Mouse (Mus musculus): ENCODE measurements around the gene Cask. TPM values are rescaled to one million over a fixed set of nuclear protein-coding genes. Genes with fewer than 3 reads are reported as not detected.

The Cask gene
- total and polyA plus RNA-seq, 3 experiments = 9.4 to 13.3 TPM; not detected in 1

GRCm38 (mm10) chrX:13574298-13574697, 276.9 kb downstream of the Cask start:
- H3K36me3 ChIP-seq (ENCODE audit: control insufficient read depth in 1 of 2, insufficient read depth in 2 of 2, low read length in 2 of 2) = peaks cover 0 to 2% of the 10 kb centered on the region in 2 experiments; a peak in 1 of 4 replicates
- H3K27me3 ChIP-seq (ENCODE audit: control insufficient read depth in 1 of 2, insufficient read depth in 2 of 2, low read length in 2 of 2) = no peaks in the 10 kb centered on the region
- no peak overlapping the region for H3K9ac ChIP-seq (ENCODE audit: control insufficient read depth, low read depth, low read length, poor library complexity, severe bottlenecking)
- no peak overlapping the region for H3K27ac ChIP-seq (ENCODE audit: control insufficient read depth, low read depth, low read length)
- H3K4me3 ChIP-seq (ENCODE audit: control insufficient read depth in 1 of 2, insufficient read depth in 1 of 2, low read depth in 2 of 2, low read length in 2 of 2) = no peak overlapping the region
- no peaks in the 10 kb centered on the region for H3K79me2 ChIP-seq (ENCODE audit: control insufficient read depth, insufficient read depth, low read length, poor library complexity)
- H3K4me1 ChIP-seq (ENCODE audit: control insufficient read depth in 1 of 2, insufficient read depth in 2 of 2, low read length in 2 of 2) = no peaks in the 10 kb centered on the region
- no peaks in the 10 kb centered on the region for H3K9me3 ChIP-seq (replicated peaks; ENCODE audit: insufficient read depth, low read length)
- DNase-seq (ENCODE audit: low read depth, low spot score) = no peak
- TF ChIP-seq E2F4 (IDR thresholded peaks at IDR 0.05; ENCODE audit: borderline replicate concordance, low read depth, low read length) = no peak
- no peak for TF ChIP-seq MAZ (IDR thresholded peaks at IDR 0.05; ENCODE audit: low read depth, low read length)
- TF ChIP-seq TCF12 (IDR thresholded peaks at IDR 0.05; ENCODE audit: low read depth, low read length) = no peak
- no peak for TF ChIP-seq SIN3A (IDR thresholded peaks at IDR 0.05; ENCODE audit: low read length)
- TF ChIP-seq ZMIZ1 (IDR thresholded peaks at IDR 0.05; ENCODE audit: low read depth, low read length) = no peak
- TF ChIP-seq ETS1 (IDR thresholded peaks at IDR 0.05; ENCODE audit: low read depth, low read length) = no peak
- TF ChIP-seq HCFC1 (IDR thresholded peaks at IDR 0.05; ENCODE audit: low read depth, low read length) = no peak
- TF ChIP-seq RAD21 (IDR thresholded peaks at IDR 0.05; ENCODE audit: low read depth, low read length) = no peak

- H3K4me3 ChIP-seq (ENCODE audit: control insufficient read depth in 1 of 2, insufficient read depth in 1 of 2, low read depth in 2 of 2, low read length in 2 of 2) = no peak overlapping the region
- no peaks in the 10 kb centered on the region for H3K79me2 ChIP-seq (ENCODE audit: control insufficient read depth, insufficient read depth, low read length, poor library complexity)
- no peaks in the 10 kb centered on the region for H3K27me3 ChIP-seq (ENCODE audit: control insufficient read depth in 1 of 2, insufficient read depth in 2 of 2, low read length in 2 of 2)
- no peaks in the 10 kb centered on the region for H3K9me3 ChIP-seq (replicated peaks; ENCODE audit: insufficient read depth, low read length)
- H3K9ac ChIP-seq (ENCODE audit: control insufficient read depth, low read depth, low read length, poor library complexity, severe bottlenecking) = no peak overlapping the region
- no peak overlapping the region for H3K27ac ChIP-seq (ENCODE audit: control insufficient read depth, low read depth, low read length)
- H3K36me3 ChIP-seq (ENCODE audit: control insufficient read depth in 1 of 2, insufficient read depth in 2 of 2, low read length in 2 of 2) = peaks cover 0 to 19% of the 10 kb centered on the region in 2 experiments; a peak in 3 of 4 replicates
- DNase-seq (ENCODE audit: low read depth, low spot score) = peak; percentile 55
- H3K4me1 ChIP-seq (ENCODE audit: control insufficient read depth in 1 of 2, insufficient read depth in 2 of 2, low read length in 2 of 2) = peaks cover 7% of the 10 kb centered on the region in 2 experiments
- TF ChIP-seq SMC3 (IDR thresholded peaks at IDR 0.05; ENCODE audit: low read depth, low read length) (no peak), MAZ (IDR thresholded peaks at IDR 0.05; ENCODE audit: low read depth, low read length) (no peak), JUND (IDR thresholded peaks at IDR 0.05; ENCODE audit: low read depth, low read length) (no peak), E2F4 (IDR thresholded peaks at IDR 0.05; ENCODE audit: borderline replicate concordance, low read depth, low read length) (no peak), MEF2A (IDR thresholded peaks at IDR 0.05; ENCODE audit: extremely low read depth, insufficient replicate concordance, low read depth, low read length, poor library complexity, severe bottlenecking) (no peak), GATA1 (IDR thresholded peaks at IDR 0.05; ENCODE audit: low read depth, low read length) (peak; percentile 35), MYC (IDR thresholded peaks at IDR 0.05; ENCODE audit: low read depth, low read length) (no peak), ZC3H11A (IDR thresholded peaks at IDR 0.05; ENCODE audit: low read depth, low read length) (no peak), UBTF (IDR thresholded peaks at IDR 0.05; ENCODE audit: borderline replicate concordance, insufficient read depth, low read depth, low read length) (no peak), MXI1 (IDR thresholded peaks at IDR 0.05; ENCODE audit: low read depth, low read length) (no peak), GABPA (IDR thresholded peaks at IDR 0.05; ENCODE audit: low read depth, low read length) (no peak), HCFC1 (IDR thresholded peaks at IDR 0.05; ENCODE audit: low read depth, low read length) (no peak), TCF12 (IDR thresholded peaks at IDR 0.05; ENCODE audit: low read depth, low read length) (no peak), POLR2A (IDR thresholded peaks at IDR 0.05; ENCODE audit: control insufficient read depth in 1 of 2, insufficient read depth in 1 of 2, low read depth in 1 of 2, low read length in 2 of 2, poor library complexity in 1 of 2) (no peak), CHD1 (IDR thresholded peaks at IDR 0.05; ENCODE audit: low read depth, low read length) (no peak), POLR2AphosphoS2 (IDR thresholded peaks at IDR 0.05; ENCODE audit: low read length) (no peak), ELF1 (IDR thresholded peaks at IDR 0.05; ENCODE audit: low read depth, low read length) (no peak), CHD2 (IDR thresholded peaks at IDR 0.05; ENCODE audit: low read length) (no peak), MAFK (IDR thresholded peaks at IDR 0.05; ENCODE audit: borderline replicate concordance, low read depth, low read length) (peak; percentile 5; the same call in 1 of the 2 replicates), USF2 (IDR thresholded peaks at IDR 0.05; ENCODE audit: borderline replicate concordance in 1 of 2, insufficient read depth in 1 of 2, low read depth in 1 of 2, low read length in 2 of 2) (no peak), ZMIZ1 (IDR thresholded peaks at IDR 0.05; ENCODE audit: low read depth, low read length) (no peak), ETS1 (IDR thresholded peaks at IDR 0.05; ENCODE audit: low read depth, low read length) (0 out of 2 replicates have a peak, but pooled peaks have one; percentile 28), TBP (IDR thresholded peaks at IDR 0.05; ENCODE audit: low read depth, low read length) (no peak), BHLHE40 (IDR thresholded peaks at IDR 0.05; ENCODE audit: borderline replicate concordance, low read depth, low read length) (no peak), SIN3A (IDR thresholded peaks at IDR 0.05; ENCODE audit: low read length) (no peak), CTCF (IDR thresholded peaks at IDR 0.05 in 2 of 3, conservative IDR thresholded peaks at IDR 0.05 in 1 of 3; ENCODE audit: control insufficient read depth in 1 of 3, insufficient read depth in 1 of 3, low read depth in 2 of 3, low read length in 3 of 3, poor library complexity in 1 of 3, severe bottlenecking in 1 of 3) (no peak), RCOR1 (IDR thresholded peaks at IDR 0.05; ENCODE audit: low read depth, low read length) (peak; percentile 89), ZNF384 (IDR thresholded peaks at IDR 0.05; ENCODE audit: low read depth, low read length) (peak; percentile 60), POLR2AphosphoS5 (IDR thresholded peaks at IDR 0.05; ENCODE audit: borderline replicate concordance, low read depth, low read length) (no peak), MYB (IDR thresholded peaks at IDR 0.05; ENCODE audit: low read depth, low read length) (no peak)
Measured at GRCm38 (mm10) chrX:13554504-13554903, 296.7 kb downstream of the Cask start.
